Mouse (Mus musculus) NIH3T3 (cell line): ENCODE data around the gene Sertad3.

Source experiments
- DNase-seq: peaks from one replicate; pipeline ENCODE4 v3.0.0-alpha.2; 2012; ENCODE audit warnings: low read depth

The Sertad3 gene

GRCm38 (mm10) chr7:27473156-27473834 is at the start of gene Sertad3:
Gene Sertad3, plus strand, starts transcription at chr7:27473768.
- DNase-seq: peak; percentile 100

GRCm38 (mm10) chr7:27427387-27427786 is 46.2 kb upstream of the Sertad3 start:
- DNase-seq: no peak

GRCm38 (mm10) chr7:27428002-27428401 is 45.6 kb upstream of the Sertad3 start:
- DNase-seq: no peak

GRCm38 (mm10) chr7:27429135-27429534 is 44.4 kb upstream of the Sertad3 start:
- peak; percentile 15 for DNase-seq

- no peak for DNase-seq
Observed at GRCm38 (mm10) chr7:27433349-27433748, 40.2 kb upstream of the Sertad3 start.

GRCm38 (mm10) chr7:27433794-27434193 is 39.8 kb upstream of the Sertad3 start:
- DNase-seq: no peak

- peak; percentile 71 for DNase-seq
Observed at GRCm38 (mm10) chr7:27437544-27437943, 36.0 kb upstream of the Sertad3 start.

- DNase-seq: peak; percentile 11
Observed at GRCm38 (mm10) chr7:27440014-27440413, 33.6 kb upstream of the Sertad3 start.

GRCm38 (mm10) chr7:27446051-27446450 is 27.5 kb upstream of the Sertad3 start:
- no peak for DNase-seq

- DNase-seq: no peak
Observed at GRCm38 (mm10) chr7:27446521-27447418, 26.8 kb upstream of the Sertad3 start.

- DNase-seq: peak; percentile 100
Observed at GRCm38 (mm10) chr7:27447419-27448286, 25.9 kb upstream of the Sertad3 start, which contains the start of the genes Sptbn4 and Blvrb. Gene Sptbn4, minus strand, starts transcription at chr7:27447686. Gene Blvrb, plus strand, starts transcription at chr7:27447978.

GRCm38 (mm10) chr7:27448421-27449206 is 25.0 kb upstream of the Sertad3 start:
- DNase-seq: peak; percentile 6

- peak; percentile 91 for DNase-seq
Observed at GRCm38 (mm10) chr7:27449256-27449862, 24.2 kb upstream of the Sertad3 start.

GRCm38 (mm10) chr7:27451359-27451758 is 22.2 kb upstream of the Sertad3 start:
- DNase-seq: no peak

- no peak for DNase-seq
Observed at GRCm38 (mm10) chr7:27452206-27452770, 21.3 kb upstream of the Sertad3 start.

GRCm38 (mm10) chr7:27454461-27455121 is 19.0 kb upstream of the Sertad3 start:
- peak; percentile 51 for DNase-seq

GRCm38 (mm10) chr7:27455273-27455672 is 18.3 kb upstream of the Sertad3 start:
- DNase-seq: no peak

GRCm38 (mm10) chr7:27458614-27459013 is 15.0 kb upstream of the Sertad3 start:
- DNase-seq: no peak

GRCm38 (mm10) chr7:27459640-27460039 is 13.9 kb upstream of the Sertad3 start:
- no peak for DNase-seq

GRCm38 (mm10) chr7:27460477-27460876 is 13.1 kb upstream of the Sertad3 start:
- DNase-seq: no peak
